ENCODE assay signal across 29 mouse cellular contexts in the genomic region with DNA sequence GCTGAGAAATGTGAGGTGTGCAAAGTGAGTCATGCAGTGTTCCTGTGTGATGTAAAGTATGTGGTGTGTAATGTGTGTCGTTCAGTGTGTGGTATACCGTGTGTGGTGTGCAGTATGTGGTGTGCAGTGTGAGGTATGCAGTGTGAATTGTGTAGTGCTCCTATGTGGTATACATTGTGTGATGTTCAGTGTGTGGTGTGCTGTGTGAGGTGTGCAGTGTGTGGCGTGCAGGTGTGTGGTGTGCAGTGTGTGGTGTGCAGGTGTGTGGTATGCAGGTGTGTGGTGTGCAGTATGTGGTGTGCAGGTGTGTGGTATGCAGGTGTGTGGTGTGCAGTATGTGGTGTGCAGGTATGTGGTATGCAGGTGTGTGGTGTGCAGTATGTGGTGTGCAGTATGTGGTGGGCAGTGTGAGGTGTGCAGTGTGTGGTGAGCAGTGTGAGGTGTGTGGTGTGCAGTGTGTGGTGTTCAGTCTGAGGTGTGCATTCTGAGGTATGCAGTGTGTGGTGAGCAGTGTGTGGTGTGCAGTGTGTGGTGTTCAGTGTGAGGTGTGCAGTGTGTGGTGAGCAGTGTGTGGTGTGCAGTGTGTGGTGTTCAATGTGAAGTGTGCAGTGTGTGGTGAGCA. TPM values are rescaled to one million over a fixed set of nuclear protein-coding genes. Genes with fewer than 3 reads are reported as not detected.
DNase-seq lines count a peak whose midpoint lies in the region; ATAC-seq and TF ChIP-seq lines count a peak whose summit lies in the region.
"Had no signal": no experiment of that assay in that cellular context is flagged by ENCODE, and none has a peak within 500 bp of the region (broad histone marks: within the 10 kb centered on the region; RNA-seq: fewer than 3 reads in every experiment).

No protein-coding gene starts in this region.

- no peak for ATAC-seq in liver, postnatal 0 days
- ATAC-seq in liver, embryonic 11.5 days (replicated peaks; ENCODE audit: low FRiP score), result no peak
- peak; percentile 24; the same call in 1 of the 2 replicates for ATAC-seq in midbrain, embryonic 14.5 days (ENCODE audit: low FRiP score, low TSS enrichment)
- ATAC-seq in midbrain, postnatal 0 days (ENCODE audit: low FRiP score), result no peak
- 0 out of 2 replicates have a peak, but pooled peaks have one; percentile 47 for ATAC-seq in limb, embryonic 12.5 days (ENCODE audit: insufficient number of reproducible peaks, insufficient read depth, low FRiP score, low TSS enrichment, low read depth)
- ATAC-seq: forebrain, embryonic 15.5 days; hindbrain, embryonic 16.5 days had no signal

- H3K4me2 ChIP-seq in liver, postnatal 0 days (ENCODE audit: low read depth, low read length), result no peak overlapping the region
- H3K4me2 ChIP-seq in liver, embryonic 11.5 days, result no peak overlapping the region
- H3K4me2 ChIP-seq in midbrain, embryonic 14.5 days (ENCODE audit: low read length), result no peak overlapping the region
- H3K4me2 ChIP-seq in midbrain, postnatal 0 days (ENCODE audit: low read depth, low read length, poor library complexity, severe bottlenecking), result no peak overlapping the region
- H3K4me2 ChIP-seq in limb, embryonic 12.5 days, result no peak overlapping the region
- H3K4me2 ChIP-seq: forebrain, embryonic 15.5 days; heart, embryonic 13.5 days; kidney, embryonic 15.5 days; midbrain, embryonic 11.5 days; neural tube, embryonic 12.5 days had no signal

- no peak for TF ChIP-seq CTCF in liver, postnatal 0 days (IDR thresholded peaks at IDR 0.05; ENCODE audit: low read depth)
- TF ChIP-seq CTCF in midbrain, postnatal 0 days (IDR thresholded peaks at IDR 0.05), result no peak

- TF ChIP-seq EP300 in liver, postnatal 0 days (IDR thresholded peaks at IDR 0.05; ENCODE audit: low read depth), result no peak

- H3K4me3 ChIP-seq in liver, postnatal 0 days (ENCODE audit: low read depth, low read length), result no peak overlapping the region
- no peak overlapping the region for H3K4me3 ChIP-seq in liver, embryonic 11.5 days (ENCODE audit: low read depth, low read length)
- H3K4me3 ChIP-seq in midbrain, embryonic 14.5 days (replicated peaks; ENCODE audit: low read depth, low read length), result no peak overlapping the region
- no peak overlapping the region for H3K4me3 ChIP-seq in midbrain, postnatal 0 days (ENCODE audit: low read depth, low read length)
- no peak overlapping the region for H3K4me3 ChIP-seq in limb, embryonic 12.5 days (replicated peaks)
- H3K4me3 ChIP-seq: forebrain, embryonic 10.5 days; forebrain, embryonic 15.5 days; gastrocnemius, adult 2 months; heart, adult 2 months; heart, embryonic 13.5 days; kidney, embryonic 15.5 days; layer of hippocampus, adult 2 months; myocyte; neural tube, embryonic 12.5 days had no signal

- H3K9me3 ChIP-seq in liver, postnatal 0 days (ENCODE audit: low read length), result no peaks in the 10 kb centered on the region
- H3K9me3 ChIP-seq in liver, embryonic 11.5 days (ENCODE audit: control insufficient read depth, low read length), result peaks cover 2% of the 10 kb centered on the region; the same call in 1 of the 2 replicates
- H3K9me3 ChIP-seq in midbrain, embryonic 14.5 days (ENCODE audit: control insufficient read depth, low read length), result no peaks in the 10 kb centered on the region
- H3K9me3 ChIP-seq in midbrain, postnatal 0 days (ENCODE audit: low read length), result no peaks in the 10 kb centered on the region
- H3K9me3 ChIP-seq in limb, embryonic 12.5 days, result no peaks in the 10 kb centered on the region
- H3K9me3 ChIP-seq: forebrain, embryonic 10.5 days; forebrain, embryonic 15.5 days; heart, embryonic 13.5 days; neural tube, embryonic 12.5 days had no signal

- H3K36me3 ChIP-seq in liver, postnatal 0 days (replicated peaks; ENCODE audit: insufficient read depth, low read length), result no peaks in the 10 kb centered on the region
- no peaks in the 10 kb centered on the region for H3K36me3 ChIP-seq in liver, embryonic 11.5 days (ENCODE audit: control insufficient read depth, insufficient read depth, low read length)
- H3K36me3 ChIP-seq in midbrain, embryonic 14.5 days (ENCODE audit: control insufficient read depth, insufficient read depth, low read length), result no peaks in the 10 kb centered on the region
- H3K36me3 ChIP-seq in midbrain, postnatal 0 days (ENCODE audit: insufficient read depth, low read length), result no peaks in the 10 kb centered on the region
- H3K36me3 ChIP-seq in limb, embryonic 12.5 days, result no peaks in the 10 kb centered on the region
- H3K36me3 ChIP-seq: forebrain, embryonic 10.5 days; forebrain, embryonic 15.5 days; heart, embryonic 13.5 days; kidney, embryonic 15.5 days; neural tube, embryonic 12.5 days had no signal

- H3K4me1 ChIP-seq in liver, postnatal 0 days (ENCODE audit: insufficient read depth), result no peaks in the 10 kb centered on the region
- H3K4me1 ChIP-seq in liver, embryonic 11.5 days (replicated peaks; ENCODE audit: control insufficient read depth, insufficient read depth, low read length), result no peaks in the 10 kb centered on the region
- no peaks in the 10 kb centered on the region for H3K4me1 ChIP-seq in midbrain, embryonic 14.5 days (ENCODE audit: control insufficient read depth, insufficient read depth, low read length)
- H3K4me1 ChIP-seq in midbrain, postnatal 0 days (ENCODE audit: insufficient read depth, low read length), result no peaks in the 10 kb centered on the region
- H3K4me1 ChIP-seq in limb, embryonic 12.5 days (replicated peaks), result no peaks in the 10 kb centered on the region
- H3K4me1 ChIP-seq: forebrain, embryonic 10.5 days; forebrain, embryonic 15.5 days; neural tube, embryonic 12.5 days had no signal

- no peak overlapping the region for H3K27ac ChIP-seq in liver, postnatal 0 days (ENCODE audit: low read depth)
- no peak overlapping the region for H3K27ac ChIP-seq in liver, embryonic 11.5 days (ENCODE audit: low read depth, low read length)
- H3K27ac ChIP-seq in midbrain, embryonic 14.5 days (replicated peaks; ENCODE audit: low read depth, low read length), result no peak overlapping the region
- H3K27ac ChIP-seq in midbrain, postnatal 0 days (ENCODE audit: low read depth, low read length), result no peak overlapping the region
- no peak overlapping the region for H3K27ac ChIP-seq in limb, embryonic 12.5 days
- H3K27ac ChIP-seq: forebrain, embryonic 10.5 days; forebrain, embryonic 15.5 days; gastrocnemius, adult 2 months; heart, adult 2 months; heart, embryonic 13.5 days; kidney, embryonic 15.5 days; layer of hippocampus, adult 2 months; macrophage; neural tube, embryonic 12.5 days had no signal

- H3K9ac ChIP-seq in liver, postnatal 0 days (replicated peaks), result no peak overlapping the region
- no peak overlapping the region for H3K9ac ChIP-seq in liver, embryonic 11.5 days (ENCODE audit: low read depth, low read length)
- no peak overlapping the region for H3K9ac ChIP-seq in midbrain, embryonic 14.5 days (replicated peaks; ENCODE audit: low read length)
- no peak overlapping the region for H3K9ac ChIP-seq in midbrain, postnatal 0 days (replicated peaks; ENCODE audit: low read length, poor library complexity, severe bottlenecking)
- H3K9ac ChIP-seq in limb, embryonic 12.5 days (replicated peaks), result no peak overlapping the region
- H3K9ac ChIP-seq: forebrain, embryonic 15.5 days; heart, embryonic 13.5 days; kidney, embryonic 15.5 days; neural tube, embryonic 12.5 days had no signal

- peak; percentile 3 for DNase-seq in liver, postnatal 0 days
- no peak for DNase-seq in liver, embryonic 11.5 days (ENCODE audit: low spot score)
- no peak for DNase-seq in midbrain, embryonic 14.5 days
- no peak for DNase-seq in midbrain, postnatal 0 days (ENCODE audit: low spot score)
- no peak for DNase-seq in retina, embryonic 14.5 days (ENCODE audit: low spot score)
- DNase-seq in left cerebral cortex, adult 11 months (ENCODE audit: low spot score), result no peak
- DNase-seq: adrenal gland, postnatal 25 days; B cell, adult 2 months; cerebellum, adult 18-20 months; cerebellum, postnatal 14 days; gastrocnemius, adult 2 months; gastrocnemius, postnatal 36 days; heart, adult 2 months; heart, postnatal 14 days; kidney, adult 18-20 months; kidney, postnatal 25 days; lung, postnatal 10 days; thymus, postnatal 14 days had no signal

- 79% methylated on average over 3 of the region's 3 CpGs for WGBS in liver, postnatal 0 days (ENCODE audit: insufficient replicate concordance)
- WGBS in liver, embryonic 11.5 days, result 72% methylated on average over 3 of the region's 3 CpGs
- WGBS in midbrain, embryonic 14.5 days, result 93% methylated on average over 3 of the region's 3 CpGs
- WGBS in midbrain, postnatal 0 days, result 88% methylated on average over 3 of the region's 3 CpGs
- 90% methylated on average over 3 of the region's 3 CpGs for WGBS in limb, embryonic 12.5 days

- no peaks in the 10 kb centered on the region for H3K27me3 ChIP-seq in liver, postnatal 0 days (ENCODE audit: insufficient read depth, low read length)
- no peaks in the 10 kb centered on the region for H3K27me3 ChIP-seq in liver, embryonic 11.5 days (replicated peaks; ENCODE audit: control insufficient read depth, insufficient read depth, low read length)
- no peaks in the 10 kb centered on the region for H3K27me3 ChIP-seq in midbrain, embryonic 14.5 days (ENCODE audit: control insufficient read depth, insufficient read depth, low read length)
- no peaks in the 10 kb centered on the region for H3K27me3 ChIP-seq in midbrain, postnatal 0 days (ENCODE audit: insufficient read depth, low read length)
- H3K27me3 ChIP-seq in limb, embryonic 12.5 days, result no peaks in the 10 kb centered on the region
- H3K27me3 ChIP-seq: forebrain, embryonic 15.5 days; heart, embryonic 13.5 days; kidney, embryonic 15.5 days; neural tube, embryonic 12.5 days had no signal

RNA-seq across cellular contexts. Expression of a gene that starts 30.5 kb away (rescaled TPM):
- 59.4 and 59.7 TPM in 2 replicates for polyA plus RNA-seq in liver, postnatal 0 days (2015; fragmentation: Nextera tagmentation; extraction: Ambion mirVana)
- polyA plus RNA-seq in liver, embryonic 11.5 days (2014; fragmentation: Nextera tagmentation; extraction: Ambion mirVana), result 29.1 and 30.3 TPM in 2 replicates
- 120 and 131 TPM in 2 replicates for polyA plus RNA-seq in midbrain, embryonic 14.5 days (2014; fragmentation: Nextera tagmentation; extraction: Ambion mirVana)
- 60.3 and 71.8 TPM in 2 replicates for total RNA-seq in midbrain, postnatal 0 days (2014; rRNA removed)
- 115 and 120 TPM in 2 replicates for polyA plus RNA-seq in midbrain, postnatal 0 days (2015; fragmentation: Nextera tagmentation; extraction: Ambion mirVana)
- polyA plus RNA-seq in limb, embryonic 12.5 days (2016; fragmentation: Nextera tagmentation; extraction: Ambion mirVana), result 40.9 and 41.2 TPM in 2 replicates

RNA-seq across cellular contexts. Expression of a gene that starts 51.4 kb away (rescaled TPM):
- polyA plus RNA-seq in liver, postnatal 0 days (2015; fragmentation: Nextera tagmentation; extraction: Ambion mirVana), result 0.79 and 0.94 TPM in 2 replicates
- polyA plus RNA-seq in liver, embryonic 11.5 days (2014; fragmentation: Nextera tagmentation; extraction: Ambion mirVana), result 2.3 and 2.4 TPM in 2 replicates
- 8.9 and 12.3 TPM in 2 replicates for polyA plus RNA-seq in midbrain, embryonic 14.5 days (2014; fragmentation: Nextera tagmentation; extraction: Ambion mirVana)
- 77.1 and 86.9 TPM in 2 replicates for total RNA-seq in midbrain, postnatal 0 days (2014; rRNA removed)
- 3.3 and 3.5 TPM in 2 replicates for polyA plus RNA-seq in midbrain, postnatal 0 days (2015; fragmentation: Nextera tagmentation; extraction: Ambion mirVana)
- polyA plus RNA-seq in limb, embryonic 12.5 days (2016; fragmentation: Nextera tagmentation; extraction: Ambion mirVana), result 2.4 and 2.7 TPM in 2 replicates

Comparison
In these comparisons a context has a peak if more than half of its experiments do, and no peak if none do; other contexts are left out.
1. ATAC-seq: peak in midbrain, embryonic 14.5 days (single experiment) and limb, embryonic 12.5 days (single experiment); none in liver, postnatal 0 days (single experiment), liver, embryonic 11.5 days (single experiment) and midbrain, postnatal 0 days (single experiment).